Mouse (Mus musculus) thymus, adult 18-20 months (tissue): ENCODE data around the gene Zdhhc14.
"Not testable (repeated sequence)": the region's sequence is repeated elsewhere in the genome, so short reads cannot be mapped to it uniquely, and the experiment has no call there.

Source experiments
- DNase-seq, 2 experiments: peaks; one replicate each; pipeline ENCODE4 v3.0.0; 2022; ENCODE audit warnings: mixed read lengths in 2 of 2

Gene Zdhhc14

GRCm38 (mm10) chr17:5612236-5612635 is 119.9 kb downstream of the Zdhhc14 start:
- DNase-seq, result no peak

- DNase-seq, result no peak
Measured at GRCm38 (mm10) chr17:5614771-5615318, 122.5 kb downstream of the Zdhhc14 start.

- no peak for DNase-seq
Measured at GRCm38 (mm10) chr17:5621626-5622591, 129.6 kb downstream of the Zdhhc14 start.

GRCm38 (mm10) chr17:5622764-5623163 is 130.4 kb downstream of the Zdhhc14 start:
- DNase-seq, result no peak

- no peak for DNase-seq
Measured at GRCm38 (mm10) chr17:5623181-5623580, 130.8 kb downstream of the Zdhhc14 start.

GRCm38 (mm10) chr17:5624815-5625214 is 132.5 kb downstream of the Zdhhc14 start:
- not testable (repeated sequence) for DNase-seq

- DNase-seq, result no peak
Measured at GRCm38 (mm10) chr17:5626402-5626801, 134.0 kb downstream of the Zdhhc14 start.

GRCm38 (mm10) chr17:5627664-5628063 is 135.3 kb downstream of the Zdhhc14 start:
- no peak for DNase-seq

GRCm38 (mm10) chr17:5629651-5630050 is 137.3 kb downstream of the Zdhhc14 start:
- DNase-seq, result no peak

- DNase-seq, result no peak
Measured at GRCm38 (mm10) chr17:5635254-5635653, 142.9 kb downstream of the Zdhhc14 start.

GRCm38 (mm10) chr17:5641436-5641835 is 149.1 kb downstream of the Zdhhc14 start:
- DNase-seq, result no peak

GRCm38 (mm10) chr17:5642918-5643721 is 150.8 kb downstream of the Zdhhc14 start:
- DNase-seq, result no peak

- no peak for DNase-seq
Measured at GRCm38 (mm10) chr17:5650124-5650523, 157.8 kb downstream of the Zdhhc14 start.

GRCm38 (mm10) chr17:5650642-5651041 is 158.3 kb downstream of the Zdhhc14 start:
- no peak for DNase-seq

GRCm38 (mm10) chr17:5651551-5651950 is 159.2 kb downstream of the Zdhhc14 start:
- no peak for DNase-seq

GRCm38 (mm10) chr17:5653981-5654380 is 161.6 kb downstream of the Zdhhc14 start:
- no peak for DNase-seq

GRCm38 (mm10) chr17:5655536-5655935 is 163.2 kb downstream of the Zdhhc14 start:
- no peak for DNase-seq

GRCm38 (mm10) chr17:5660317-5661080 is 168.1 kb downstream of the Zdhhc14 start:
- DNase-seq, result no peak

GRCm38 (mm10) chr17:5666652-5667051 is 174.3 kb downstream of the Zdhhc14 start:
- DNase-seq, result no peak

GRCm38 (mm10) chr17:5668456-5668855 is 176.1 kb downstream of the Zdhhc14 start:
- no peak for DNase-seq

GRCm38 (mm10) chr17:5668981-5669380 is 176.6 kb downstream of the Zdhhc14 start:
- DNase-seq, result no peak

- DNase-seq, result no peak
Measured at GRCm38 (mm10) chr17:5675951-5676350, 183.6 kb downstream of the Zdhhc14 start.
